Comparison of ENCODE assay signal across 15 mouse cellular contexts in the genomic region with DNA sequence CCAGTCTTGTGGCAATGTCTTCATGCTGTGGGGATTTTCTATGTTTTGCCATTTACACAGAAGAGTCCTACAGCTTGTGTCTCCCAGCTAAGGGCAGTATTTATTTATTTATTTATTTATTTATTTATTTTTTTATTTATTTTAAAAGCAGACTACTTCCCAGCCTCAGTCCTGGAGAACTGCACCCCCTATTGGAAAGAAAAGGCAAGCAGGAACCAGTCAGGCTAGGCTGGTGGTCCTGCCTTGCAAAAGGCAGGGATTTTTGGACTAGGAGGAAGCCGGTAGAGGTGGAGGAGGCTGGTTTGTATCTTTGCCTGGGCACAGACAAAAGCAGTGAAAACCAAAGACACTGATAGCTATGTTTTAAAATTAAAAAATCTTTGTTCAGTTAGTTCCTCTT. TPM values are rescaled to one million over a fixed set of nuclear protein-coding genes. Genes with fewer than 3 reads are reported as not detected.
DNase-seq lines count a peak whose midpoint lies in the region; ATAC-seq and TF ChIP-seq lines count a peak whose summit lies in the region.
"Had no signal": no experiment of that assay in that cellular context is flagged by ENCODE, and none has a peak within 500 bp of the region (broad histone marks: within the 10 kb centered on the region; RNA-seq: fewer than 3 reads in every experiment).

No protein-coding gene starts in this region.

- TF ChIP-seq CTCF in midbrain, postnatal 0 days (IDR thresholded peaks at IDR 0.05), result peak; percentile 43; the same call in 1 of the 2 replicates

- no peaks in the 10 kb centered on the region for H3K36me3 ChIP-seq in hindbrain, embryonic 12.5 days
- no peaks in the 10 kb centered on the region for H3K36me3 ChIP-seq in hindbrain, embryonic 11.5 days (ENCODE audit: control insufficient read depth, insufficient read depth, low read length)
- no peaks in the 10 kb centered on the region for H3K36me3 ChIP-seq in midbrain, postnatal 0 days (ENCODE audit: insufficient read depth, low read length)
- no peaks in the 10 kb centered on the region for H3K36me3 ChIP-seq in midbrain, embryonic 15.5 days (replicated peaks)
- H3K36me3 ChIP-seq in embryonic facial prominence, embryonic 13.5 days, result peaks cover 28% of the 10 kb centered on the region
- H3K36me3 ChIP-seq: intestine, embryonic 15.5 days; neural tube, embryonic 15.5 days had no signal

- H3K9ac ChIP-seq in hindbrain, embryonic 12.5 days, result no peak overlapping the region
- no peak overlapping the region for H3K9ac ChIP-seq in hindbrain, embryonic 11.5 days (ENCODE audit: low read depth, low read length)
- H3K9ac ChIP-seq in midbrain, postnatal 0 days (replicated peaks; ENCODE audit: low read length, poor library complexity, severe bottlenecking), result no peak overlapping the region
- H3K9ac ChIP-seq in midbrain, embryonic 15.5 days, result no peak overlapping the region
- peak overlapping the region; percentile 100 for H3K9ac ChIP-seq in embryonic facial prominence, embryonic 13.5 days
- H3K9ac ChIP-seq: intestine, embryonic 15.5 days; neural tube, embryonic 15.5 days had no signal

- peaks cover 74% of the 10 kb centered on the region for H3K27me3 ChIP-seq in hindbrain, embryonic 12.5 days
- H3K27me3 ChIP-seq in hindbrain, embryonic 11.5 days (ENCODE audit: control insufficient read depth, insufficient read depth, low read length), result peaks cover 25% of the 10 kb centered on the region
- peaks cover 40% of the 10 kb centered on the region for H3K27me3 ChIP-seq in midbrain, postnatal 0 days (ENCODE audit: insufficient read depth, low read length)
- H3K27me3 ChIP-seq in midbrain, embryonic 15.5 days (replicated peaks), result peaks cover 42% of the 10 kb centered on the region
- peaks cover 5% of the 10 kb centered on the region; the same call in 1 of the 2 replicates for H3K27me3 ChIP-seq in embryonic facial prominence, embryonic 13.5 days
- H3K27me3 ChIP-seq: CH12.LX had no signal

- H3K27ac ChIP-seq in hindbrain, embryonic 12.5 days, result no peak overlapping the region
- H3K27ac ChIP-seq in hindbrain, embryonic 11.5 days (ENCODE audit: low read depth, low read length), result no peak overlapping the region
- no peak overlapping the region for H3K27ac ChIP-seq in midbrain, postnatal 0 days (ENCODE audit: low read depth, low read length)
- H3K27ac ChIP-seq in midbrain, embryonic 15.5 days, result no peak overlapping the region
- peak overlapping the region; percentile 100 for H3K27ac ChIP-seq in embryonic facial prominence, embryonic 13.5 days
- H3K27ac ChIP-seq: intestine, embryonic 15.5 days; neural tube, embryonic 15.5 days had no signal

- no peak for ATAC-seq in hindbrain, embryonic 12.5 days (ENCODE audit: low FRiP score)
- ATAC-seq in hindbrain, embryonic 11.5 days (ENCODE audit: low FRiP score), result no peak
- ATAC-seq in midbrain, postnatal 0 days (ENCODE audit: low FRiP score), result no peak
- no peak for ATAC-seq in midbrain, embryonic 15.5 days (replicated peaks)
- ATAC-seq in embryonic facial prominence, embryonic 13.5 days (ENCODE audit: insufficient number of reproducible peaks, insufficient read depth, low FRiP score, low TSS enrichment, low read depth), result no peak
- ATAC-seq: intestine, embryonic 15.5 days; midbrain, embryonic 16.5 days had no signal

- H3K9me3 ChIP-seq in hindbrain, embryonic 12.5 days (replicated peaks), result no peaks in the 10 kb centered on the region
- H3K9me3 ChIP-seq in hindbrain, embryonic 11.5 days (ENCODE audit: control insufficient read depth, low read length), result no peaks in the 10 kb centered on the region
- no peaks in the 10 kb centered on the region for H3K9me3 ChIP-seq in midbrain, postnatal 0 days (ENCODE audit: low read length)
- no peaks in the 10 kb centered on the region for H3K9me3 ChIP-seq in midbrain, embryonic 15.5 days
- H3K9me3 ChIP-seq in embryonic facial prominence, embryonic 13.5 days, result no peaks in the 10 kb centered on the region
- H3K9me3 ChIP-seq: intestine, embryonic 15.5 days; neural tube, embryonic 15.5 days had no signal

- no peak for DNase-seq in hindbrain, embryonic 11.5 days (ENCODE audit: low spot score)
- no peak for DNase-seq in midbrain, postnatal 0 days (ENCODE audit: low spot score)
- no peak for DNase-seq in ovary, postnatal 36 days (ENCODE audit: low spot score)
- no peak for DNase-seq in thymus, postnatal 4 days
- DNase-seq: cerebellum, adult 9-10 months; gastrocnemius, postnatal 36 days; right cerebral cortex, postnatal 4 days; thymus, postnatal 36 days had no signal

- H3K4me3 ChIP-seq in hindbrain, embryonic 12.5 days, result no peak overlapping the region
- no peak overlapping the region for H3K4me3 ChIP-seq in hindbrain, embryonic 11.5 days (ENCODE audit: low read depth, low read length)
- no peak overlapping the region for H3K4me3 ChIP-seq in midbrain, postnatal 0 days (ENCODE audit: low read depth, low read length)
- H3K4me3 ChIP-seq in midbrain, embryonic 15.5 days, result no peak overlapping the region
- peak overlapping the region; percentile 92 for H3K4me3 ChIP-seq in embryonic facial prominence, embryonic 13.5 days
- H3K4me3 ChIP-seq: intestine, embryonic 15.5 days; neural tube, embryonic 15.5 days had no signal

- WGBS in hindbrain, embryonic 12.5 days, result 41% methylated on average over 1 of the region's 1 CpGs
- 43% methylated on average over 1 of the region's 1 CpGs for WGBS in hindbrain, embryonic 11.5 days
- 63% methylated on average over 1 of the region's 1 CpGs for WGBS in midbrain, postnatal 0 days
- 47% methylated on average over 1 of the region's 1 CpGs for WGBS in midbrain, embryonic 15.5 days
- 19% methylated on average over 1 of the region's 1 CpGs for WGBS in embryonic facial prominence, embryonic 13.5 days

- H3K4me2 ChIP-seq in hindbrain, embryonic 12.5 days (replicated peaks), result 0 out of 2 replicates have a peak overlapping the region, but pooled peaks have one; percentile 7
- H3K4me2 ChIP-seq in hindbrain, embryonic 11.5 days (replicated peaks; ENCODE audit: low read depth, low read length), result no peak overlapping the region
- H3K4me2 ChIP-seq in midbrain, postnatal 0 days (ENCODE audit: low read depth, low read length, poor library complexity, severe bottlenecking), result no peak overlapping the region
- no peak overlapping the region for H3K4me2 ChIP-seq in midbrain, embryonic 15.5 days
- peak overlapping the region; percentile 82 for H3K4me2 ChIP-seq in embryonic facial prominence, embryonic 13.5 days
- H3K4me2 ChIP-seq: intestine, embryonic 15.5 days; neural tube, embryonic 15.5 days had no signal

- H3K4me1 ChIP-seq in hindbrain, embryonic 12.5 days, result peaks cover 7% of the 10 kb centered on the region; the same call in 1 of the 2 replicates
- H3K4me1 ChIP-seq in hindbrain, embryonic 11.5 days (replicated peaks; ENCODE audit: control insufficient read depth, insufficient read depth, low read length), result no peaks in the 10 kb centered on the region
- H3K4me1 ChIP-seq in midbrain, postnatal 0 days (ENCODE audit: insufficient read depth, low read length), result 0 out of 2 replicates have a peak, but pooled peaks cover 5% of the 10 kb centered on the region
- peaks cover 6% of the 10 kb centered on the region for H3K4me1 ChIP-seq in midbrain, embryonic 15.5 days
- H3K4me1 ChIP-seq in embryonic facial prominence, embryonic 13.5 days, result peaks cover 70% of the 10 kb centered on the region

RNA-seq across cellular contexts. Expression of a gene that starts 7.6 kb away (rescaled TPM):
- polyA plus RNA-seq in hindbrain, embryonic 12.5 days (2016; fragmentation: Nextera tagmentation; extraction: Ambion mirVana), result 81.5 and 83.2 TPM in 2 replicates
- 51.8 and 71.0 TPM in 2 replicates for polyA plus RNA-seq in hindbrain, embryonic 11.5 days (2014; fragmentation: Nextera tagmentation; extraction: Ambion mirVana)
- total RNA-seq in midbrain, postnatal 0 days (2014; rRNA removed), result 6.0 and 7.8 TPM in 2 replicates
- polyA plus RNA-seq in midbrain, postnatal 0 days (2015; fragmentation: Nextera tagmentation; extraction: Ambion mirVana), result 4.2 and 4.3 TPM in 2 replicates
- 3.6 and 4.2 TPM in 2 replicates for polyA plus RNA-seq in midbrain, embryonic 15.5 days (2015; fragmentation: Nextera tagmentation; extraction: Ambion mirVana)
- polyA plus RNA-seq in embryonic facial prominence, embryonic 13.5 days (2015; fragmentation: Nextera tagmentation; extraction: Ambion mirVana), result 171 and 190 TPM in 2 replicates
- total RNA-seq: CH12.LX had no signal

Comparison
In these comparisons a context has a peak if more than half of its experiments do, and no peak if none do; other contexts are left out.
1. H3K4me2 ChIP-seq: peak in hindbrain, embryonic 12.5 days (single experiment) and embryonic facial prominence, embryonic 13.5 days (single experiment); none in hindbrain, embryonic 11.5 days (single experiment), midbrain, postnatal 0 days (single experiment) and midbrain, embryonic 15.5 days (single experiment).